Mouse (Mus musculus) G1E (cell line): ENCODE data around the gene Dda1.

Experiments used
- CTCF ChIP-seq: IDR thresholded peaks from 2 replicates; pipeline ENCODE4 v1.5.1; 2012; ENCODE audit warnings: low read depth, low read length, inconsistent platforms, mixed read lengths
- GATA1 ChIP-seq: IDR thresholded peaks from 2 replicates; pipeline ENCODE4 v1.6.1; 2012; ENCODE audit warnings: borderline replicate concordance, low read length, inconsistent platforms, mixed read lengths
- POLR2AphosphoS5 ChIP-seq: IDR thresholded peaks from 2 replicates; pipeline ENCODE4 v1.6.1; 2012; ENCODE audit warnings: low read depth, low read length, inconsistent platforms; ENCODE audit not compliant: insufficient replicate concordance
- TAL1 ChIP-seq: conservative IDR thresholded peaks from 2 replicates; pipeline ENCODE4 v1.6.1; 2012; ENCODE audit warnings: low read depth, low read length, inconsistent platforms, mixed read lengths

GRCm38 (mm10) chr8:71472601-71473386 is 3.8 kb downstream of the Dda1 start:
- TF ChIP-seq CTCF (no peak), GATA1 (no peak), POLR2AphosphoS5 (no peak), TAL1 (no peak)
